Mouse (Mus musculus): ENCODE results near the gene Mthfr.

Gene Mthfr

GRCm38 (mm10) chr4:148067346-148067745, 28.5 kb downstream of the Mthfr start:
- DNase-seq = no peak

- DNase-seq = no peak
Measured at GRCm38 (mm10) chr4:148069602-148070218, 30.8 kb downstream of the Mthfr start.

- peak; percentile 49 for DNase-seq
Measured at GRCm38 (mm10) chr4:148071508-148071907, 32.6 kb downstream of the Mthfr start.

GRCm38 (mm10) chr4:148074521-148075189, 35.8 kb downstream of the Mthfr start:
- DNase-seq = no peak

- peak; percentile 69 for DNase-seq
Measured at GRCm38 (mm10) chr4:148075259-148075658, 36.4 kb downstream of the Mthfr start.

GRCm38 (mm10) chr4:148075881-148076280, 37.0 kb downstream of the Mthfr start:
- DNase-seq = no peak

GRCm38 (mm10) chr4:148079212-148079611, 40.3 kb downstream of the Mthfr start:
- no peak for DNase-seq

GRCm38 (mm10) chr4:148079944-148080596, 41.2 kb downstream of the Mthfr start:
- DNase-seq = peak; percentile 47

- no peak for DNase-seq
Measured at GRCm38 (mm10) chr4:148080597-148080973, 41.7 kb downstream of the Mthfr start.

- DNase-seq = no peak
Measured at GRCm38 (mm10) chr4:148081201-148081600, 42.3 kb downstream of the Mthfr start.

- DNase-seq = peak; percentile 68
Measured at GRCm38 (mm10) chr4:148082257-148083044, 43.6 kb downstream of the Mthfr start.

GRCm38 (mm10) chr4:148083176-148083899, 44.5 kb downstream of the Mthfr start:
- peak; percentile 56 for DNase-seq

- DNase-seq = peak; percentile 54
Measured at GRCm38 (mm10) chr4:148084261-148084714, 45.4 kb downstream of the Mthfr start.

- peak; percentile 38 for DNase-seq
Measured at GRCm38 (mm10) chr4:148085131-148085906, 46.4 kb downstream of the Mthfr start.

- DNase-seq = no peak
Measured at GRCm38 (mm10) chr4:148085907-148086305, 47.0 kb downstream of the Mthfr start.

GRCm38 (mm10) chr4:148087091-148087906, 48.4 kb downstream of the Mthfr start:
- peak; percentile 66 for DNase-seq

GRCm38 (mm10) chr4:148087907-148088527, 49.1 kb downstream of the Mthfr start, which contains the start of gene Agtrap:
Gene Agtrap, minus strand, starts transcription at chr4:148088031.
- peak; percentile 97 for DNase-seq

- DNase-seq = no peak
Measured at GRCm38 (mm10) chr4:148089166-148089565, 50.3 kb downstream of the Mthfr start.

GRCm38 (mm10) chr4:148091181-148091580, 52.3 kb downstream of the Mthfr start:
- DNase-seq = no peak
